Mouse (Mus musculus) heart, embryonic 15.5 days (tissue): Measurements from ENCODE around the gene Zfyve21. TPM values are rescaled to one million over a fixed set of nuclear protein-coding genes. Genes with fewer than 3 reads are reported as not detected.

ENCODE experiments used
- ATAC-seq: fragments of 200-750 bp; cut with Nextera tagmentation; replicated peaks from 2 replicates; pipeline ENCODE4 v1.8.0; 2017; ENCODE audit warnings: low read depth, moderate TSS enrichment; ENCODE audit not compliant: insufficient number of reproducible peaks, insufficient read depth, low FRiP score
- H3K27ac ChIP-seq: fragments of 300-500 bp; sonication (generic); 2 replicates; pipeline ENCODE4 v1.5.1; 2015; ENCODE audit warnings: mild to moderate bottlenecking, inconsistent platforms
- H3K27me3 ChIP-seq: fragments of 300-500 bp; sonication (generic); 2 replicates; pipeline ENCODE4 v1.6.1; 2015; ENCODE audit warnings: inconsistent platforms
- H3K36me3 ChIP-seq: fragments of 300-500 bp; sonication (generic); 2 replicates; pipeline ENCODE4 v1.6.1; 2015; ENCODE audit warnings: mild to moderate bottlenecking, inconsistent platforms
- H3K4me1 ChIP-seq: fragments of 300-500 bp; sonication (generic); replicated peaks from 2 replicates; pipeline ENCODE4 v1.6.1; 2015; ENCODE audit warnings: inconsistent platforms
- H3K4me2 ChIP-seq: fragments of 300-500 bp; sonication (generic); 2 replicates; pipeline ENCODE4 v1.6.1; 2015; ENCODE audit warnings: inconsistent platforms, mild to moderate bottlenecking, moderate library complexity
- H3K4me3 ChIP-seq: fragments of 300-500 bp; sonication (generic); 2 replicates; pipeline ENCODE4 v1.5.1; 2015; ENCODE audit warnings: mild to moderate bottlenecking, inconsistent platforms
- H3K9ac ChIP-seq: fragments of 300-500 bp; sonication (generic); 2 replicates; pipeline ENCODE4 v1.6.1; 2015; ENCODE audit warnings: mild to moderate bottlenecking, inconsistent platforms
- H3K9me3 ChIP-seq: fragments of 300-500 bp; sonication (generic); replicated peaks from 2 replicates; pipeline ENCODE4 v1.6.1; 2016; ENCODE audit warnings: inconsistent platforms
- WGBS: fragments of 180-500 bp; shearing (Covaris S2); methylation state at CpG from one replicate; pipeline ENCODE4 v1.1.7; 2015; ENCODE audit warnings: mixed read lengths; 5-methylcytosine and 5-hydroxymethylcytosine counted together
- polyA plus RNA-seq: library from polyadenylated mRNA; unstranded; fragments of >200 nt; fragmentation: Nextera tagmentation; extraction: Ambion mirVana; gene quantifications from 2 replicates; pipeline ENCODE4 v1.2.1, GENCODE M21; 2015

The Zfyve21 gene
- polyA plus RNA-seq, 1 experiment from 2014 or later, result 86.6 TPM

GRCm38 (mm10) chr12:111848300-111848798, 34.4 kb downstream of the Zfyve21 start:
- Histone ChIP-seq H3K27me3 (no peaks in the 10 kb centered on the region), H3K9me3 (no peaks in the 10 kb centered on the region), H3K27ac (peak overlapping the region; percentile 10), H3K9ac (no peak overlapping the region), H3K4me3 (no peak overlapping the region), H3K4me2 (no peak overlapping the region), H3K4me1 (peaks cover 12% of the 10 kb centered on the region), H3K36me3 (0 out of 2 replicates have a peak, but pooled peaks cover 1% of the 10 kb centered on the region)
- WGBS, result 35% methylated on average over 9 of the region's 9 CpGs
- ATAC-seq, result peak; percentile 60

GRCm38 (mm10) chr12:111851235-111851634, 37.3 kb downstream of the Zfyve21 start:
- Histone ChIP-seq H3K4me3 (no peak overlapping the region), H3K9ac (no peak overlapping the region), H3K4me1 (peaks cover 16% of the 10 kb centered on the region), H3K27ac (no peak overlapping the region), H3K9me3 (no peaks in the 10 kb centered on the region), H3K4me2 (no peak overlapping the region), H3K27me3 (no peaks in the 10 kb centered on the region), H3K36me3 (0 out of 2 replicates have a peak, but pooled peaks cover 2% of the 10 kb centered on the region)
- 65% methylated on average over 2 of the region's 2 CpGs for WGBS
- no peak for ATAC-seq

GRCm38 (mm10) chr12:111851745-111852144, 37.8 kb downstream of the Zfyve21 start:
- Histone ChIP-seq H3K4me2 (no peak overlapping the region), H3K9ac (no peak overlapping the region), H3K9me3 (no peaks in the 10 kb centered on the region), H3K4me3 (no peak overlapping the region), H3K27me3 (no peaks in the 10 kb centered on the region), H3K4me1 (peaks cover 16% of the 10 kb centered on the region), H3K36me3 (0 out of 2 replicates have a peak, but pooled peaks cover 2% of the 10 kb centered on the region), H3K27ac (no peak overlapping the region)
- WGBS, result 76% methylated on average over 5 of the region's 5 CpGs
- no peak for ATAC-seq

- WGBS, result 45% methylated on average over 10 of the region's 10 CpGs
- H3K4me3 ChIP-seq, result no peak overlapping the region
- no peaks in the 10 kb centered on the region for H3K27me3 ChIP-seq
- no peaks in the 10 kb centered on the region for H3K9me3 ChIP-seq
- no peak overlapping the region for H3K4me2 ChIP-seq
- no peak for ATAC-seq
- 0 out of 2 replicates have a peak, but pooled peaks cover 2% of the 10 kb centered on the region for H3K36me3 ChIP-seq
- peak overlapping the region; percentile 27; the same call in 1 of the 2 replicates for H3K27ac ChIP-seq
- no peak overlapping the region for H3K9ac ChIP-seq
- peaks cover 16% of the 10 kb centered on the region for H3K4me1 ChIP-seq
These were observed 39.1 kb downstream of the Zfyve21 start for GRCm38 (mm10) chr12:111853011-111853436.

- ATAC-seq, result no peak
- no peak overlapping the region for H3K27ac ChIP-seq
- no peak overlapping the region for H3K4me2 ChIP-seq
- H3K4me1 ChIP-seq, result peaks cover 12% of the 10 kb centered on the region
- no peak overlapping the region for H3K4me3 ChIP-seq
- no peaks in the 10 kb centered on the region for H3K9me3 ChIP-seq
- no peak overlapping the region for H3K9ac ChIP-seq
- 0 out of 2 replicates have a peak, but pooled peaks cover 2% of the 10 kb centered on the region for H3K36me3 ChIP-seq
- no peaks in the 10 kb centered on the region for H3K27me3 ChIP-seq
- 64% methylated on average over 4 of the region's 4 CpGs for WGBS
These were observed 39.6 kb downstream of the Zfyve21 start for GRCm38 (mm10) chr12:111853546-111853945.

- H3K36me3 ChIP-seq, result peaks cover 11% of the 10 kb centered on the region; the same call in 1 of the 2 replicates
- H3K9me3 ChIP-seq, result no peaks in the 10 kb centered on the region
- H3K27me3 ChIP-seq, result no peaks in the 10 kb centered on the region
- H3K27ac ChIP-seq, result no peak overlapping the region
- H3K9ac ChIP-seq, result no peak overlapping the region
- H3K4me3 ChIP-seq, result no peak overlapping the region
- 80% methylated on average over 2 of the region's 2 CpGs for WGBS
- peaks cover 10% of the 10 kb centered on the region for H3K4me1 ChIP-seq
- H3K4me2 ChIP-seq, result no peak overlapping the region
- ATAC-seq, result no peak
These were observed 41.5 kb downstream of the Zfyve21 start for GRCm38 (mm10) chr12:111855448-111855847.

GRCm38 (mm10) chr12:111864206-111864824, 50.3 kb downstream of the Zfyve21 start:
- Histone ChIP-seq H3K27me3 (no peaks in the 10 kb centered on the region), H3K27ac (no peak overlapping the region), H3K4me3 (no peak overlapping the region), H3K9me3 (no peaks in the 10 kb centered on the region), H3K4me2 (no peak overlapping the region), H3K4me1 (no peaks in the 10 kb centered on the region), H3K36me3 (peaks cover 26% of the 10 kb centered on the region; the same call in 1 of the 2 replicates), H3K9ac (no peak overlapping the region)
- ATAC-seq, result no peak
- WGBS, result 94% methylated on average over 4 of the region's 4 CpGs

GRCm38 (mm10) chr12:111869806-111870205, 55.8 kb downstream of the Zfyve21 start:
- ATAC-seq, result no peak
- Histone ChIP-seq H3K9ac (no peak overlapping the region), H3K27me3 (no peaks in the 10 kb centered on the region), H3K9me3 (no peaks in the 10 kb centered on the region), H3K36me3 (peaks cover 24% of the 10 kb centered on the region; the same call in 1 of the 2 replicates), H3K4me2 (no peak overlapping the region), H3K4me1 (no peaks in the 10 kb centered on the region), H3K27ac (no peak overlapping the region), H3K4me3 (no peak overlapping the region)
- WGBS, result 77% methylated on average over 1 of the region's 1 CpGs

- Histone ChIP-seq H3K9ac (no peak overlapping the region), H3K36me3 (peaks cover 23% of the 10 kb centered on the region; the same call in 1 of the 2 replicates), H3K9me3 (no peaks in the 10 kb centered on the region), H3K4me3 (no peak overlapping the region), H3K4me1 (0 out of 2 replicates have a peak, but pooled peaks cover 2% of the 10 kb centered on the region), H3K27me3 (no peaks in the 10 kb centered on the region), H3K27ac (no peak overlapping the region), H3K4me2 (no peak overlapping the region)
- ATAC-seq, result no peak
- WGBS, result 85% methylated on average over 7 of the region's 7 CpGs
These were observed 56.8 kb downstream of the Zfyve21 start for GRCm38 (mm10) chr12:111870811-111871210.

- 83% methylated on average over 5 of the region's 5 CpGs for WGBS
- Histone ChIP-seq H3K4me2 (no peak overlapping the region), H3K4me3 (no peak overlapping the region), H3K4me1 (0 out of 2 replicates have a peak, but pooled peaks cover 2% of the 10 kb centered on the region), H3K27me3 (no peaks in the 10 kb centered on the region), H3K27ac (no peak overlapping the region), H3K36me3 (peaks cover 15% of the 10 kb centered on the region; the same call in 1 of the 2 replicates), H3K9me3 (no peaks in the 10 kb centered on the region), H3K9ac (no peak overlapping the region)
- no peak for ATAC-seq
These were observed 58.1 kb downstream of the Zfyve21 start for GRCm38 (mm10) chr12:111872079-111872478.

GRCm38 (mm10) chr12:111874601-111875140, 60.7 kb downstream of the Zfyve21 start:
- no peak overlapping the region for H3K9ac ChIP-seq
- no peak overlapping the region for H3K4me2 ChIP-seq
- no peak overlapping the region for H3K27ac ChIP-seq
- no peaks in the 10 kb centered on the region for H3K9me3 ChIP-seq
- WGBS, result 58% methylated on average over 1 of the region's 1 CpGs
- H3K27me3 ChIP-seq, result no peaks in the 10 kb centered on the region
- H3K4me3 ChIP-seq, result no peak overlapping the region
- 0 out of 2 replicates have a peak, but pooled peaks cover 2% of the 10 kb centered on the region for H3K4me1 ChIP-seq
- H3K36me3 ChIP-seq, result peaks cover 8% of the 10 kb centered on the region; the same call in 1 of the 2 replicates
- no peak for ATAC-seq
